Mouse (Mus musculus) cerebellum, adult (tissue): ENCODE measurements around the gene Olfr486.
"Not testable (repeated sequence)": the region's sequence is repeated elsewhere in the genome, so short reads cannot be mapped to it uniquely, and the experiment has no call there.

Source experiments
- ATAC-seq: cut with Nextera tagmentation; 2 replicates; pipeline ENCODE4 v1.9.2; 2017; ENCODE audit warnings: mild to moderate bottlenecking, moderate library complexity, mixed read lengths; ENCODE audit not compliant: insufficient number of reproducible peaks, low FRiP score, low TSS enrichment

Gene Olfr486

GRCm38 (mm10) chr7:108172642-108173041 is at the start of gene Olfr486:
Olfr486 (minus strand) TSS chr7:108172742.
- ATAC-seq: not testable (repeated sequence)

GRCm38 (mm10) chr7:108214536-108214935 is 42.0 kb upstream of the Olfr486 start, which contains the start of gene Olfr487:
Olfr487 (minus strand) TSS chr7:108214636.
- ATAC-seq: not testable (repeated sequence)

- no peak for ATAC-seq
Measured at GRCm38 (mm10) chr7:108196938-108197337, 24.4 kb upstream of the Olfr486 start.

DNA sequence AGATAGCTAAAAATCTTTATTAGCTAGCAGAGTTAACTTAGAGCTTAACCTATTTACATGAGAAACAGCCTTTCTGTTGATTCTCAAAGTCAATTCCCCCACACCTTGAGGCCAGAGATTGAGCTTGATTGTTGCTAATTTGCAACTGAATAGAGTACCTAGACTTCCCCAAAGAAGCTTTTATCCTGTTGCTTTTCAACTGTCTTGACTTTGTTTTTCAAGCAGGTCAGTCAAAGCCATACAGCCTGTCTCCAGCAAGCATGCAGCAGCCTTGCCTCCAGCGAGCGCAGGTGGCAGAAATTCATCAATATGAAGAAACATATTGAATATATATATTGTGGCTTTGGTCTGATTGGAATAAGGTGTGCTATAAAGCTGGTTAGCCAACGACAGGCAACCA is 23.8 kb upstream of the Olfr486 start:
- ATAC-seq: not testable (repeated sequence)

GRCm38 (mm10) chr7:108192714-108193113 is 20.2 kb upstream of the Olfr486 start:
- not testable (repeated sequence) for ATAC-seq

DNA sequence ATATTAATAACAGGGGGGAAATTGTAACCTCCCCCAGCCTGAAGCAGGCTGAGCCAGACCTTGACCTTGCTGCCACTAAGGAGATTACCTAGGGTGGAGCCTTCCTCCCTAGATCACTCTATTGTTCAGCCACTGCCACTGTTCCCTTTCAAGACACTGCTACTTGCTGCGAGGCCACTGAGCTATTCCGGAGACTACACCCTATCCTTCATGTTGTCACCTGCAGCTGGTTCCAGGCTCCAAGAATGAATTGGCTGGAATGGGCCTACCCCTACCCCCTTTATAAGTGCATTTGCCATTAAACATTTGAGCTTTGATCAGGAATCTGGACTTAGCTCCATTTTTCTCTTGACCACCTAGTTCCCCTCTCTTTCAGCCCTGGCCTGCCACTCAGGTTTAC is 18.7 kb upstream of the Olfr486 start:
- ATAC-seq: not testable (repeated sequence)

GRCm38 (mm10) chr7:108185237-108185636 is 12.7 kb upstream of the Olfr486 start:
- not testable (repeated sequence) for ATAC-seq

DNA sequence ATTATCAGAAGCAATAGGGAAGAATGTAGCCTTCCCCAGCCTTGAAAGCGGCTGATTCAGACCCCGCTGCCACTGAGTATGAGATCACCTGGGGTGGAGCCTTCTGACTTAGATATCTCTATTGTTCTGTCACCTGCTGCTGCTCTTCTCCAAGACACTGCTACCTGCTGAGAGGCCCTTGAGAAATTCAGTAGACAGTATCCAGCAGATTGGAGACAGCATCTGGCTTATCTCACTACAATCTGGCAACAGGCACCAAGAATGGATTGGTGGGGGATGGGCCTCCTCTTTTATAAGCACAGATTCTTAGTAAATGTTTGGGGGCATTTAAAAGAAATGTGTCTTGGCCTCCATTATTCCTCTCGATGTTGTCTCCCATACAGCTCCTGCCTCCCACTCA is 11.9 kb upstream of the Olfr486 start:
- ATAC-seq: not testable (repeated sequence)

- ATAC-seq: no peak
Measured at GRCm38 (mm10) chr7:108159771-108160170, 12.8 kb downstream of the Olfr486 start, which contains the start of gene Olfr485. Olfr485 (minus strand) TSS chr7:108159871.

- ATAC-seq: no peak
Measured at GRCm38 (mm10) chr7:108127349-108127748, 45.2 kb downstream of the Olfr486 start, which contains the start of gene Olfr484. Olfr484 (minus strand) TSS chr7:108127449.
